In genomic region chr5:123980521-123981249, GRCm38 (mm10) we compare ENCODE assay signal across 11 mouse cellular contexts. TPM values are rescaled to one million over a fixed set of nuclear protein-coding genes. Genes with fewer than 3 reads are reported as not detected.
A peak's percentile ranks its signal among the peaks of the same experiment; 100 is the strongest.
DNase-seq lines count a peak whose midpoint lies in the region; ATAC-seq and TF ChIP-seq lines count a peak whose summit lies in the region.
"Had no signal": no experiment of that assay in that cellular context is flagged by ENCODE, and none has a peak within 500 bp of the region (broad histone marks: within the 10 kb centered on the region; RNA-seq: fewer than 3 reads in every experiment).

No protein-coding gene starts in this region.

- H3K4me1 ChIP-seq in stomach, embryonic 15.5 days = peaks cover 12% of the 10 kb centered on the region
- peaks cover 3% of the 10 kb centered on the region for H3K4me1 ChIP-seq in thymus, adult 2 months (replicated peaks; ENCODE audit: control insufficient read depth, insufficient read depth, low read length)

- intact Hi-C loops in heart, postnatal 36 days (cut with DNase I) = no loop called here

- no peak overlapping the region for H3K4me2 ChIP-seq in stomach, embryonic 15.5 days
- H3K4me2 ChIP-seq: hindbrain, embryonic 13.5 days had no signal

- TF ChIP-seq POLR2A in thymus, adult 2 months (IDR thresholded peaks at IDR 0.05; ENCODE audit: control insufficient read depth, extremely low read depth, insufficient read depth, low read length, poor library complexity) = no peak

- H3K27ac ChIP-seq in stomach, embryonic 15.5 days = 0 out of 2 replicates have a peak overlapping the region, but pooled peaks have one; percentile 7
- H3K27ac ChIP-seq in thymus, adult 2 months (ENCODE audit: control insufficient read depth, insufficient read depth, low read length) = no peak overlapping the region
- H3K27ac ChIP-seq: hindbrain, embryonic 13.5 days had no signal

- TF ChIP-seq CTCF in thymus, adult 2 months (IDR thresholded peaks at IDR 0.05; ENCODE audit: borderline replicate concordance, control insufficient read depth, extremely low read depth, insufficient read depth, low read length, poor library complexity) = no peak

- H3K4me3 ChIP-seq in stomach, embryonic 15.5 days (replicated peaks) = no peak overlapping the region
- H3K4me3 ChIP-seq in thymus, adult 2 months (ENCODE audit: control insufficient read depth, insufficient read depth, low read length) = no peak overlapping the region
- H3K4me3 ChIP-seq: hindbrain, embryonic 13.5 days had no signal

- H3K9me3 ChIP-seq in stomach, embryonic 15.5 days = no peaks in the 10 kb centered on the region
- H3K9me3 ChIP-seq: hindbrain, embryonic 13.5 days had no signal

- no peak for ATAC-seq in stomach, embryonic 15.5 days (ENCODE audit: insufficient read depth, low FRiP score, low read depth)
- ATAC-seq: forebrain, embryonic 14.5 days had no signal

- 74% methylated on average over 9 of the region's 9 CpGs for WGBS in stomach, embryonic 15.5 days
- 72% methylated on average over 9 of the region's 9 CpGs for whole genome bisulfite sequencing in thymus, adult 2 months

- no peak overlapping the region for H3K9ac ChIP-seq in stomach, embryonic 15.5 days
- H3K9ac ChIP-seq: hindbrain, embryonic 13.5 days had no signal

- no peaks in the 10 kb centered on the region for H3K36me3 ChIP-seq in stomach, embryonic 15.5 days
- no peaks in the 10 kb centered on the region for H3K36me3 ChIP-seq in thymus, adult 2 months (ENCODE audit: control insufficient read depth, insufficient read depth, low read length)
- H3K36me3 ChIP-seq: hindbrain, embryonic 13.5 days had no signal

- DNase-seq in heart, postnatal 36 days = peak; percentile 8 to 9
- DNase-seq in heart, adult 8-10 months (ENCODE audit: low spot score) = no peak
- DNase-seq in ovary, postnatal 36 days (ENCODE audit: low spot score) = peak; percentile 2
- DNase-seq in ovary, postnatal 14 days (ENCODE audit: low spot score) = no peak
- peak; percentile 62 for DNase-seq in brain, adult 2 months (ENCODE audit: low read depth, low spot score)
- no peak for DNase-seq in thymus, adult 2 months
- DNase-seq in embryo, embryonic 9.5 days (ENCODE audit: extremely low spot score) = no peak

- H3K27me3 ChIP-seq in stomach, embryonic 15.5 days (replicated peaks) = no peaks in the 10 kb centered on the region
- H3K27me3 ChIP-seq in thymus, adult 2 months (ENCODE audit: control insufficient read depth, insufficient read depth, low read length) = no peaks in the 10 kb centered on the region

RNA-seq across cellular contexts. Expression of gene Hip1r, which starts 7.3 kb away (rescaled TPM):
- 10 to 100 TPM in 1 of 2 experiments, 1 to 10 TPM in 1; 8.6 to 17.0 TPM for total RNA-seq in heart, postnatal 36 days (2021)
- total RNA-seq in heart, adult 8-10 months (2022) = 10 to 100 TPM; 11.5 to 15.5 (median 13.7) TPM
- polyA plus RNA-seq in stomach, embryonic 15.5 days (2015; fragmentation: Nextera tagmentation; extraction: Ambion mirVana) = 24.0 and 27.0 TPM in 2 replicates
- 12.5 and 13.8 TPM in 2 replicates for polyA plus RNA-seq in thymus, adult 2 months (2012; rRNA removed)

RNA-seq across cellular contexts. Expression of gene Ccdc62, which starts 50.2 kb away (rescaled TPM):
- 1 to 10 TPM; 2.6 to 3.7 TPM for total RNA-seq in heart, postnatal 36 days (2021)
- total RNA-seq in heart, adult 8-10 months (2022) = 1 to 10 TPM in 3 of 4 experiments, under 1 TPM in 1; 0.60 to 3.8 (median 2.0) TPM
- 5.6 and 7.0 TPM in 2 replicates for polyA plus RNA-seq in stomach, embryonic 15.5 days (2015; fragmentation: Nextera tagmentation; extraction: Ambion mirVana)
- polyA plus RNA-seq in thymus, adult 2 months (2012; rRNA removed) = 2.3 and 3.8 TPM in 2 replicates

RNA-seq across cellular contexts. Expression of gene Vps37b, which starts 51.4 kb away (rescaled TPM):
- 10 to 100 TPM; 19.6 to 25.0 TPM for total RNA-seq in heart, postnatal 36 days (2021)
- total RNA-seq in heart, adult 8-10 months (2022) = 10 to 100 TPM; 13.7 to 24.0 (median 16.5) TPM
- polyA plus RNA-seq in stomach, embryonic 15.5 days (2015; fragmentation: Nextera tagmentation; extraction: Ambion mirVana) = 36.2 and 37.1 TPM in 2 replicates
- polyA plus RNA-seq in thymus, adult 2 months (2012; rRNA removed) = 111 and 119 TPM in 2 replicates

RNA-seq across cellular contexts. Expression of gene Gm43518, which starts 53.5 kb away (rescaled TPM):
- not detected for total RNA-seq in heart, postnatal 36 days (2021)
- under 1 TPM in 1 of 4 experiments, not detected in 3; 0.92 TPM for total RNA-seq in heart, adult 8-10 months (2022)
- 2.4 and 3.4 TPM in 2 replicates for polyA plus RNA-seq in stomach, embryonic 15.5 days (2015; fragmentation: Nextera tagmentation; extraction: Ambion mirVana)
- polyA plus RNA-seq in thymus, adult 2 months (2012; rRNA removed) = 0.42 and 0.62 TPM in 2 replicates
- total RNA-seq: megakaryocyte progenitor cell, adult 5-6 weeks had no signal

Comparison
In these comparisons a context has a peak if more than half of its experiments do, and no peak if none do; other contexts are left out.
1. DNase-seq: peak in heart, postnatal 36 days (2 of 2), ovary, postnatal 36 days (single experiment) and brain, adult 2 months (single experiment); none in heart, adult 8-10 months (single experiment), ovary, postnatal 14 days (single experiment), thymus, adult 2 months (single experiment) and embryo, embryonic 9.5 days (single experiment).